Mouse (Mus musculus): ENCODE results near the gene Tmem56. TPM values are rescaled to one million over a fixed set of nuclear protein-coding genes. Genes with fewer than 3 reads are reported as not detected.

Gene Tmem56
- 14.2 and 15.5 TPM in 2 replicates for total RNA-seq (2014; rRNA removed)
- polyA plus RNA-seq (2015; fragmentation: Nextera tagmentation; extraction: Ambion mirVana): 2.7 and 3.9 TPM in 2 replicates

DNA sequence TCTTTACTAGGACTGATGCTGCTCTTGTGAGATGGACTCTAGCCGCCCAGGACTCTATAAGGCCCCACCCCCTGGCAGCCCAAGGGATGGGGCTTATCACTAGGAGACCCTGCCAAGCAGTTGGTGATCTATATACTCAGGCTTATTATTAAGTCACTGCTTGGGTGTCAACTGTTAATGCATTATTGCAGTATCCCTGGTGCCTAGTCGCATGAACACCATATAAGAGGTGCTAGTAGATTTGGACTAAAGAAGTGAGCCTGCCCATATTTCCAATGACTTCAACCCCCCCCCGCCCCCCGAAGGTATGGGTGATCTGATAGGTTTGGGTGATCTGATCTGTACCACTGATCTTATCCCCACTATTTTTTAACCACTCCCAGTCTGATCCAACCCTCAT, at the start of gene Tmem56:
Gene Tmem56 (minus strand): TSS at position 101 of the 400 bp plus-strand sequence.
- no peaks in the 10 kb centered on the region for H3K9me3 ChIP-seq (ENCODE audit: low read length)
- TF ChIP-seq CTCF (IDR thresholded peaks at IDR 0.05; ENCODE audit: low read depth): no peak
- no peaks in the 10 kb centered on the region for H3K27me3 ChIP-seq (ENCODE audit: insufficient read depth, low read length)
- no peaks in the 10 kb centered on the region for H3K36me3 ChIP-seq (ENCODE audit: insufficient read depth)
- no peak within 1 kb of the TSS for H3K9ac ChIP-seq
- H3K4me2 ChIP-seq (ENCODE audit: low read depth): no peak within 1 kb of the TSS
- 81% methylated on average over 4 of the region's 4 CpGs for WGBS
- no peak for DNase-seq
- no peak within 1 kb of the TSS for H3K4me3 ChIP-seq (ENCODE audit: low read depth, low read length)
- ATAC-seq: no peak
- H3K4me1 ChIP-seq (ENCODE audit: insufficient read depth): no peaks in the 10 kb centered on the region
- no peak within 1 kb of the TSS for H3K27ac ChIP-seq (ENCODE audit: low read depth, low read length)

DNA sequence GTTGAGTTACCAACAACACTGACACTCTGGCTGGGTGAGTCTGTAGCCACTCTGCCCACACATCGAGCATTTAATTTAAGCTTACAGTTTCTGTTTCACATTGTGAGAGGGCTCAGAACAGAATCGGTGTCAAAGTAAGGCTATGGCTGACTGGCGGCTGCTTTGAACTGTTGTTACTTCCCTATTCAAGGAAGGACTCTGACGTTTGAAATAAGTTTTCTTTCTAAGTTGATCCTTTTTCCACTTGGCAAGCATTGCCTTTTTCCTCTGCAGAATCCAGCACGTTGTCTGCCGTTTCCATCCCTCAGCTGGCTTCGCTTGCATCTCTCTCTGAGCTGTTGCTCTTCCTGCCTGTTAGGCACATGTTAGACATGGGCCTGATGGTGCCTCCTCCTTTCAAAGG, 47.3 kb upstream of the Tmem56 start:
- Histone ChIP-seq H3K9ac (no peak overlapping the region), H3K4me1 (ENCODE audit: insufficient read depth) (no peaks in the 10 kb centered on the region), H3K27me3 (ENCODE audit: insufficient read depth, low read length) (no peaks in the 10 kb centered on the region), H3K36me3 (ENCODE audit: insufficient read depth) (no peaks in the 10 kb centered on the region), H3K4me3 (ENCODE audit: low read depth, low read length) (no peak overlapping the region), H3K9me3 (ENCODE audit: low read length) (no peaks in the 10 kb centered on the region), H3K27ac (ENCODE audit: low read depth, low read length) (no peak overlapping the region), H3K4me2 (ENCODE audit: low read depth) (no peak overlapping the region)
- WGBS: 30% methylated on average over 7 of the region's 7 CpGs
- TF ChIP-seq CTCF (IDR thresholded peaks at IDR 0.05; ENCODE audit: low read depth): no peak
- 0 out of 2 replicates have a peak, but pooled peaks have one; percentile 43 for ATAC-seq
- DNase-seq: no peak

DNA sequence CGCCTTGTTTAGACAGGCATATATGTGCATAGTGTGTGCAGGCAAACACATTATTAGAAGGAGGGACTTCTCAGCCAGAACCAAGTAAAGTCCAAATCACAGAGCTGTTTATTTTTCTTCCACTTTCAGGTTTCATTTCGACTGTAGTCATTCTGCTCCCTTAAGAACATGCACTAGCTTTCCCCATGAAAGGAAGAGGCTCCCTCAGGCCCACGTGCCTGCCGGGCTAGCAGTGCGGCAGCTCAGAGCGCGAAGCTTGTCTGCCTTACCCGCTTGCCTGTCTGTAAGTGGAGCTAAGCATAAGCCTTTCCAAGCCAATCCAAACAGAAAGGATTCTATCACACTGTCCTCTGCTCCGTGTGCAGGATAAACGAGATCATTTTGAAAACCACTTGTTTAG, 46.7 kb upstream of the Tmem56 start:
- no peak overlapping the region for H3K4me2 ChIP-seq (ENCODE audit: low read depth)
- no peaks in the 10 kb centered on the region for H3K36me3 ChIP-seq (ENCODE audit: insufficient read depth)
- no peak overlapping the region for H3K27ac ChIP-seq (ENCODE audit: low read depth, low read length)
- H3K4me3 ChIP-seq (ENCODE audit: low read depth, low read length): no peak overlapping the region
- WGBS: 38% methylated on average over 10 of the region's 10 CpGs
- peak; percentile 47; the same call in 1 of the 2 replicates for ATAC-seq
- H3K9ac ChIP-seq: no peak overlapping the region
- H3K27me3 ChIP-seq (ENCODE audit: insufficient read depth, low read length): no peaks in the 10 kb centered on the region
- no peaks in the 10 kb centered on the region for H3K4me1 ChIP-seq (ENCODE audit: insufficient read depth)
- TF ChIP-seq CTCF (IDR thresholded peaks at IDR 0.05; ENCODE audit: low read depth): no peak
- DNase-seq: peak; percentile 30
- no peaks in the 10 kb centered on the region for H3K9me3 ChIP-seq (ENCODE audit: low read length)

DNA sequence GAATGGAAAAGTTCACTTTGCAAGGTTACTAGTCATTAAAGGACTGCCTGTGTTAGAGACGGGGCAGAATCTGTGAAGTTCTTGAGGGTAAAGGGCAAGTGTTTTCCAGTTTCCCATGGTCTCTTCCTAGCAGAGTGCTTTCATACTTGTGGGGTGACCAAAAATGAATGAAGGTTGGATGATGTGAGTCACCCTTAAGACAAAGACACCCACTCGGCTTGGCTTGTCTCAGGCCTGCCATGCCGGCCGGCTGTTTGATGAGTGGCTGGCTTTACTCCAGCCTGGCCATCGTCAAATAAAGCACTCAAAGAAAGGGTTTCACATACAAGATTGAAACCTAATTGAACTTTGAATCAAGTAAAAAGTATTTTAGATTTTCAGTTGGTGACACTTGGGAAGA, 44.5 kb upstream of the Tmem56 start:
- DNase-seq: no peak
- no peaks in the 10 kb centered on the region for H3K4me1 ChIP-seq (ENCODE audit: insufficient read depth)
- H3K27ac ChIP-seq (ENCODE audit: low read depth, low read length): no peak overlapping the region
- no peak for TF ChIP-seq CTCF (IDR thresholded peaks at IDR 0.05; ENCODE audit: low read depth)
- H3K36me3 ChIP-seq (ENCODE audit: insufficient read depth): no peaks in the 10 kb centered on the region
- H3K9me3 ChIP-seq (ENCODE audit: low read length): no peaks in the 10 kb centered on the region
- H3K4me2 ChIP-seq (ENCODE audit: low read depth): no peak overlapping the region
- no peak overlapping the region for H3K4me3 ChIP-seq (ENCODE audit: low read depth, low read length)
- no peaks in the 10 kb centered on the region for H3K27me3 ChIP-seq (ENCODE audit: insufficient read depth, low read length)
- H3K9ac ChIP-seq: no peak overlapping the region
- WGBS: 35% methylated on average over 5 of the region's 5 CpGs
- no peak for ATAC-seq

- no peaks in the 10 kb centered on the region for H3K9me3 ChIP-seq (ENCODE audit: low read length)
- no peak for TF ChIP-seq CTCF (IDR thresholded peaks at IDR 0.05; ENCODE audit: low read depth)
- no peak overlapping the region for H3K4me2 ChIP-seq (ENCODE audit: low read depth)
- H3K4me1 ChIP-seq (ENCODE audit: insufficient read depth): no peaks in the 10 kb centered on the region
- DNase-seq (no peak), ATAC-seq (no peak)
- H3K9ac ChIP-seq: no peak overlapping the region
- 97% methylated on average over 15 of the region's 15 CpGs for WGBS
- H3K36me3 ChIP-seq (ENCODE audit: insufficient read depth): no peaks in the 10 kb centered on the region
- H3K27me3 ChIP-seq (ENCODE audit: insufficient read depth, low read length): no peaks in the 10 kb centered on the region
- H3K27ac ChIP-seq (ENCODE audit: low read depth, low read length): no peak overlapping the region
- H3K4me3 ChIP-seq (ENCODE audit: low read depth, low read length): no peak overlapping the region
Observed at GRCm38 (mm10) chr3:121323371-121323770, 40.5 kb upstream of the Tmem56 start.

DNA sequence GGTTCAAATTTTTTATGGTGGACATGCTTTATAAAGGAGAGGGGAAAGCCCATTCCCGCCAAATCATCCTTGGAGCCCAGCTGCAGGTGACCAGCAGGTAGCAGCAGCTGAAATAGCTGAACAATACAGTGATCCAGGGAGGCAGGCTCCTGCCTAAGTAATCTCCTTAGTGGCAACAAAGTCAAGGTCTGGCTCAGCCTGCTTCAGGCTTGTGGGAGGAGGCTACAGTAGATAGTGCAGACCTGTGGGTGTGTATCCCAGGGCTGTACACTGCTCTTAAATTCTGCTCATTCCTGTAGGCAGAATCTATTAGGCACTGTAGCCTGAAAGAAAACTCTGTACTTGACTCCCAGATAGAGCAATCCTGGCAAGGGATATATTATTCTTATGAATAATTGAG, 38.0 kb upstream of the Tmem56 start:
- H3K9ac ChIP-seq: no peak overlapping the region
- WGBS: 50% methylated on average over 1 of the region's 1 CpGs
- TF ChIP-seq CTCF (IDR thresholded peaks at IDR 0.05; ENCODE audit: low read depth): no peak

DNA sequence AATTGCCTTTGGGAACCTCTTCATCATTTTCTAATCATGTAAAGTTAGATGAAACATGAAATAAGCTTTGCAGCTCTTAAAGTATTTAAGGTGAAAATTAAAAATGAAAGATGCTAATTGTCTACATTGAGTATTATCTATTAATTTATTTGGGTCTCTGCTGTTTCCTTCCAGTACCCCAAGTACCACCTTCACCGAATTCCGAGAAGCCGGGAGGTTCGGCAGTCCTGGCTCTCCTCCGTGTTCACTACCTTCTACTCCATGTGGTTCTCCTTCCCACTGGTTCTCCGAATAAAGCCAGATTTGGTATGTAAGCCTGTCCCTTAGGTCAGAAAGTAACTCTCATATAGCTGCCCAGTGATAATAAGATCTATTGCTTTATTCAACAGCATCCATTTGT, 37.0 kb upstream of the Tmem56 start:
- H3K27ac ChIP-seq (ENCODE audit: low read depth, low read length): no peak overlapping the region
- H3K36me3 ChIP-seq (ENCODE audit: insufficient read depth): no peaks in the 10 kb centered on the region
- no peak for TF ChIP-seq CTCF (IDR thresholded peaks at IDR 0.05; ENCODE audit: low read depth)
- DNase-seq: no peak
- no peaks in the 10 kb centered on the region for H3K27me3 ChIP-seq (ENCODE audit: insufficient read depth, low read length)
- ATAC-seq: no peak
- no peaks in the 10 kb centered on the region for H3K4me1 ChIP-seq (ENCODE audit: insufficient read depth)
- no peaks in the 10 kb centered on the region for H3K9me3 ChIP-seq (ENCODE audit: low read length)
- no peak overlapping the region for H3K9ac ChIP-seq
- no peak overlapping the region for H3K4me3 ChIP-seq (ENCODE audit: low read depth, low read length)
- WGBS: 94% methylated on average over 6 of the region's 6 CpGs
- H3K4me2 ChIP-seq (ENCODE audit: low read depth): no peak overlapping the region

More for the DNA sequence above, 38.0 kb upstream of the Tmem56 start:
- no peak for ATAC-seq
- H3K27ac ChIP-seq (ENCODE audit: low read depth, low read length): no peak overlapping the region
- no peaks in the 10 kb centered on the region for H3K27me3 ChIP-seq (ENCODE audit: insufficient read depth, low read length)
- H3K4me3 ChIP-seq (ENCODE audit: low read depth, low read length): no peak overlapping the region
- no peaks in the 10 kb centered on the region for H3K4me1 ChIP-seq (ENCODE audit: insufficient read depth)
- no peaks in the 10 kb centered on the region for H3K9me3 ChIP-seq (ENCODE audit: low read length)
- DNase-seq: no peak
- no peak overlapping the region for H3K4me2 ChIP-seq (ENCODE audit: low read depth)
- H3K36me3 ChIP-seq (ENCODE audit: insufficient read depth): no peaks in the 10 kb centered on the region

Measured in forebrain, postnatal 0 days (tissue).